Mouse (Mus musculus): ENCODE measurements around the gene Cdc42ep1.

Cdc42ep1 gene

DNA sequence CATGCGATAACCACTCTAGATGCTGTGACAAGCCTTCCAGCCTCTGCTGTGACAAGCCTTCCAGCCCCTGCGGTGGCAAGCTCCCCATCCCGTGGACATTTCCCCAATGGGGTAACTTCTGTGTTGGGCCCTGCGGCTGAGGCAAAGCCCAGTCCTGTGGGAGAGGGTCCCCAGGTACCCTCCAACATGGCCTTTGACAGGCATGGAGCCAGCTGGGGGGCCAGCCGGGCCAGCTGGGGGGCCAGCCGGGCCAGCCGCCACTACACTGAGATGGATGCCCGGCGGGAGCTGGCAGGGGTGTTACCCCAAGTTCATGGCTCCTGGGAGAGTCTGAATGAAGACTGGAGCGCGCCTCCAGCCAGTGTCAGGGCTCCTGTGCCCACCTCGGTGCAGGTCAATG, 7.1 kb downstream of the Cdc42ep1 start:
- DNase-seq (ENCODE audit: low spot score), result no peak

DNA sequence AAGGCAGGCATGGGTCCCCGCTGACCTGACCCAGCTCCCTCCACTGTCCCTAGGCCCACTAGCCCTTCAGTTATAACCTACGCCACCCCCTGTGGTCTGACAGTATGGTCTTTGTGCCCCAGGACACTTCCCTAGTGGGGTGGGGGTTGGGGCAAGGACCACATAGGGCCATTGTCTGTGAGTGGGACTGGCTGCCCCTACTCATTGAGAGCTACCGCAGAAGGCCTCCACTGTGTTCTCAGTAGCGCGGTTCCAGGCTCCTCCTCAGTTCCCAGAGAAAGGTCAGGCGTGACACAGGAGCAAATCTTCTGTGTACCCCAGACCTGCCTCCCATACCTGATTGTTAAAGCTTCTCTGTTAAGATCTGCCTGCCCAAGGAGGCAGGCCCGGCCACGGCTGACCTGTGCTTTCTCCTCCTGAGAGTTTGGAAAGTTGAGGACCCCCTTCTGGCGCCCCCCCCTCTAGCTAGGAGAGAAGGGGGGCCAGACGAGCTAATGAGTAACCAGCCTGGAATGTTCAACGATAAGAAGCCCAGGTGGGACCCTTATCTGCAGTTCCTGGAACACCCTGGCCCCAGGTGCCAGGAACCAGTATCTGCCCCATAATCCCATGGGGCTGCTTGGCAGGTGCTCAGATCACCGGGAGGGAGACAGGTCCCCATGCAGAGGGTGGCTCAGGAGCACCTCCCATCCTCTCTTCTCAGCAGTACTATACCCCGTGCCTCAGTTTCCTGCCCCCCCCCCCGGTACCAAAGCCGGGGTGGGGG, 7.8 kb downstream of the Cdc42ep1 start:
- DNase-seq (ENCODE audit: low spot score), result no peak

DNA sequence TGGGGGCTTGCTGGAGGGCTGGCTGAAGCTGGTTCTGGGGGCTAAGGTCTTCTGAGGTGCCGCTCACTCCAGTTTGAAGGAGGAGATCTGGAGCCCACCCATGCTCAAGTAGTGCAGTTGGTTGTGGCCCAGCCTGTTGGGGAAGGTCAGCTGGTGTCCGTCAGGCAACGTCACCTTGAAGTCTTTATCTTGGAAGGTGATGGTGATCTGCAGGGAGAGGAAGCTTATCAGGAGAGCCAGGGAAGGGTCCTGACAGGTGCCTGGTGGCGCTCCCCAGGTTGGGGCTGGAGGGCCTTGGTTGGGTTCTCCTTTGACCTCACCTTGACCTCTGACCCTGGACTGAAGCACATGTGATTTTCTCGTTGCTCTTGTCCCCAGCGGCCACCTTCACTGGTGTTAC, 8.5 kb downstream of the Cdc42ep1 start:
- DNase-seq (ENCODE audit: low spot score), result no peak

DNA sequence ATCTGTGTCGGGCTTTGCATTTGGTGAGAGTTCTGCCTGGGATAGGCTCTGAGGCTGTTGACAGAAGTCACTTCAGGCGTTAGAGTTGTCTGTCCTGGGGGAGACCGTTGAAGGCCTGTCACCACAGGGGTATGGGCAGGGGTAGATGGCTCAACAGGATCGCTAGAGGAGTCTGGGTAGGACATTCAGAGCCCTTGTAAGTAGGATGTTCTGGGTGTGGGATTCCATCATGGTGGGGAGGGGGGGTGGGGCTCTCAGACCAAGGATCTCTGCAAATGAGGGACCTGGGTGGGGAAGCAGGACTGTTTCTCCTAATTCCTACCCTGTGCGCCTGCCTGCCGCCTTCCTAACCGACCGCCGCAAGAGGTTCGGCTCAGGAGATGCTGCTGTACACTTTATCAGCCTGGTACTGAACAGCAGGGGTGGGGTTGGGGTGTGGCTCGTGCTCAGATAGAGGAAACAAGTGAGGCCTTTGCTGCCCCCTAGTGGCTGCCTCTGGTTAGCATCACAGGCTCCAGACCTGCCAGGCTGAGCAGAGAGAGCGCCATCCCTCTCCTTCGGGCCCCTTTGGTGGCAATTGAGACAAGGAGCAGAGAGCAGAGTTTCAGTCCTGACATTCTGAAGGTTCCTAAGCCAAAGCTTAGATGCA, 9.2 kb downstream of the Cdc42ep1 start:
- DNase-seq (ENCODE audit: low spot score), result peak; percentile 87

DNA sequence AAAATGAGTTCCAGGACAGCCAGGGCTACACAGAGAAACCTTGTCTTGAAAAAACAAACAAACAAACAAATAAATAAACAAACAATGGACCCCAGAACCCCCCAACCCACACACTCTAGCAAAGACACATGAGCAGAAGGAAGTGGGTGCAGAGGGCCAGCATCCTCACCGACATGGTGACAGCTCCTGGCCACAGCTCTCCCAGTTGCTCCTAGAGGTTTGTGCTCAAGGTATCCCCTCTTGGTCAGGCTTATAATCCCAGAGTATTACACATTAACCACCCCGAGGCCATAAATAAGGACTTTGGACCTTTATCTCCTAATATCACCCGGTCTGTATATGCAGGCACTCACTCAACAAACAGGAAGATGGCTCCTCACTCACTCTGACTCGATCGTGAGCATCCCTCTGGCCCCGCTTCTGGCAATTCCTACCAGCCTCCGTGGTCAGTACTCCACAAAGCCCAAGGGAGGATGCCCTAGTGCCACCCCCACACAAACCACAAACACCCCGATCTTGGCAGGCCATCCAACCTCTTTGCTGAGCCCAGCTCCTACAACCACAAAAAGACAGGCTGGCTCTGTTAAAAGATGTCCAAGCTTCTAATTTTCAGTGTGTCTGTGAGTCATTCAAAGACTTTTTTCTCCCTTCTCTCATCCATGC, 13.0 kb downstream of the Cdc42ep1 start, which contains the start of gene Lgals2:
Lgals2 (minus strand) TSS at position 227 of the 663 bp plus-strand sequence.
- no peak for DNase-seq (ENCODE audit: low spot score)

DNA sequence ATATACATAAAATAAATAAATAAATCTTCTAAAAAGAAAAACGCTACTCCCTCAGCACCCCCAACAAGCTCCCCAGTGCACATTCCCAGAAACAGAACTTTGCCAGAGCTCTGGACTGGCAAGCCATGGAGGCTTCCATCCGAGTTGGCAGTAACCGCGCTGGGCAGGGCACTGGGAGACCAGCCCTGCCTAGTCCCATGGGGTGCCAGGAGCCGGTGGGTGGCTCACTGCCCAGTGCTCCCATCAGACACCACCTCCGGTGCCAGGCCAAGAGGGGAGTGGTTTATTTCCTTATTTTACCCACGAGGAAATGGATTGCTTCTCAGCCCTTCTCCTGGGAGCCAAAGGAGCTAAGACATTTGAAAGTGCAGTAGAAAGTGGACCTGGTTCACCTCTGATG, 14.6 kb downstream of the Cdc42ep1 start:
- DNase-seq (ENCODE audit: low spot score), result no peak

DNA sequence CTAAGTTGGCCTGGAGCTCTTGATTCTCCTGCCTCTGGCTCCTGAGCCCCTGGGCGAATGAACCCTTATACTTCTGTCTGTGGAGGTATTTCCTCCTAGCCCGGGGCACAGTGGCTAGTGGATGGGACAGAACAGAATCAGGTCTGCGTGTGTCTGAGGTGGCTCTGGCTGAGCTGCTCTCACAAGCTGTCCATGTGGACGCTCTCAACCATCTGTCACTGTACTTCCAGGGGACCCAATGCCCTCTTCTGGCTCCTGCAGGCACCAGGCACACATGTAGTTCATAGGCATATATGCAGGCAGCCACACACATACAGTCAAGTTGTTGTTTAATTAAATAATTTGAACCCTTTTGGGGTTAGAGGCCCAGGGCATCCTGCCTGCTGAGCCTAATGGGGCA, 16.9 kb downstream of the Cdc42ep1 start:
- no peak for DNase-seq (ENCODE audit: low spot score)

DNA sequence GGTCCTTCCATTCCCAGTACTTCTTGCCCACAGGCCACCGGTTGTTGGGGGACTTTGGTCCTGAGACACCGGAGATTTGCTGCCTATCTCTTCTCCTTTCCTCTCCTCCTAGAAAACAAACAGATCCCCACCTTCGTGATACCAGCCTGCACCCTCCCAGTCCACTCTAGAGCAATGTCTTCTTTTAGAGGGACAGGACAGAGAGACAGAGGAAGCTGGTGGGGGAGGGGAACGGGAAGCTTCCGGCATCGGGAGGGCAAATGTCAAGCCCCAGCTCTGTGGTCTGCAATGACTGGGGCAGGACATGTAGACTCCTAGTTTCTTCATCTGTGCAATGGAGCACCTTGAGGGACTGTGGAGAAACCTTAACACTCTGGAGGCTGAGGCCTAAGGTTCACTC, 17.3 kb downstream of the Cdc42ep1 start:
- no peak for DNase-seq (ENCODE audit: low spot score)

DNA sequence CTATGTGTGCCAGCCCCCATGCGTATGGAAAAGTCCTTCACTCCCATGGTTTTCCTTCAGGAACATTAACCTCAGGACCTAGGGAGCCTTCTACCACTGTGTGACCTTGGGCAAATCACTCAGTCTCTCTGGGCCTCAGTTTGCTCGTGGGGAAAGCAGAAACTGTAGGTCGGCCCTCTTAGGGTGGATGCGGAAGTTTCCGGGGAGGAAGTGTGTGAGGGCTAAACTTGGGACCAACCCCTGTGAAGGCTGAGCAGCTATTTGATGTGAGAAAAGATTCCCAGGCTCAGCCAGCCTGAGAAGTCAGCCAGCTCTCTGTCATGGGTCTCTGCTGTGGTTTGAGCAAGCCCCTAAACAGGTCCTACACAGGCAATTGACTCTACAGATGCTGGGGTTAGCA, 19.9 kb downstream of the Cdc42ep1 start:
- DNase-seq (ENCODE audit: low spot score), result no peak

DNA sequence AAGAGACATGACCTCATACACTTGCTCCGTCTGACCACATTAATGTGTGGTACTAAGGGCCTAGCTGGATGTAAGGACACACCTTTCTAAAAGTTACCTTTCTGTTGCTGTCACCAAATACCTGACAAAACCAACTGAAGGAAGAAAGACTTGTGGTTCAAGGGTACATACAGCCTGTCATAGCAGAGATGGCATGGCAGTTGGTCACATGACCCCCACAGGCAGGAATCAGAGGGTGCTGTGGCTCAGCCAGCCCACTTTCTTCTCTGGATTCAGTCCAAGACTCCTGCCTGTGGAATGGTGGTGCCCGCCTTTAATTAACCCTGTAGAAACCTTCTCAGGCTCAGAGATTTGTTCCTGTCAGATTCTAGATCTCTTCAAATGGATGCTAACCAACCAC, 20.7 kb downstream of the Cdc42ep1 start:
- DNase-seq (ENCODE audit: low spot score), result no peak

DNA sequence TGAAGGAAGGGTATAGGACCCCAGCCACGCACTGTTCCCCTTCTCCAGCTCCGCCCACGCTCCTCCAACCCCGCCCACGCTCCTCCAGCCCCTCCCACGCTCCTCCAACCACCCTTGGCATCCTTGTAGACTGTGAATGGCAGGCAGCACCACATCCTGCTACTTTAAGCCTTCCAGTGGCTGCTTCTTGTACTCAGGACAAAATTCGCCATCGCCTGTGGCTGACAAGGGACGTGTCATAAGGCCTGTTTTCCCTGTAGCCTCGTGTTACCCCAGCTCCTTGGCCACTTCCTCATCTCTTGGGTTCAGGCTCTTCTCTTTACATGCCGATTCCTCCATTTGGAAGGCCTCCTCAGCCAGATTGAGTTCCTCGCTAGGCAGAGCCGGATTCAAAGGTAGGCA, 21.4 kb downstream of the Cdc42ep1 start:
- no peak for DNase-seq (ENCODE audit: low spot score)

DNA sequence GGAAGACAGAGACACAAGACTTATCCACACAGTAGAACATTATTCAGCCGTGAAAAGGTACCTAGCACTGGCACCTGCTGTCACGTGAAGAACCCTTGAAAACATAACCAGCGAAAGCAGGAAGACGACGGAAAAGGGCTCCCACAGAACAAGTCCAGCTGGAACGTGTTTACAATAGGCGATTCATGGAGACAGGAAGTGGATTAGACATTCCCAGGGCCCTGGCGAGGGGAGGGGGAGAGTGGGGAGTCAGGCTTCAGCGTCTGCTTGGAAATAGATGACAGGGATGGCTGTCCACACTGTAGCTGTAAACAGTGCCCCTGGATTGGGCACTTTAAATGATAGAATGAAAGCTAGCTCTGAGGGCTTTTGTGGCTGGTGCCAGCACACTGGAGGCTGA, 26.0 kb downstream of the Cdc42ep1 start:
- no peak for DNase-seq (ENCODE audit: low spot score)

DNA sequence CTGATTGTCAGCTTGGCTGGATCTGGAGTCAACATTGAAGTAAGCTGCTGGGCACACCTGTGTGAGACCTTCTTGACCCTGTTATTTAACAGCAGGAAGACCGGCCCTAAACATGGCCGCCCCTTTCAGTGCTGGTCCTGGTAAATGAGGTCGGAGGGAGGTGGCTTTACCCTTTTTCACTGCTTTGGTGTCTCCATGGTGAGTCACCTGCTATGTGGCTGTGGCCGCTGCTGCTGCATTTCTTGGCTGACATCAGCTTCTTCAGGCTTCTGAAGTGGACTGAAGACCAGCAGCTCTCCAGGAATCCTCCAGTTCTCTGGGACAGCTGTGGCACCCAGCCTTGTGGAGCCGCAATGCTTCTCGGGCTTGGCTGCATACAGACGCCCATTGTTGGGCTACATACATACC, 26.4 kb downstream of the Cdc42ep1 start:
- DNase-seq (ENCODE audit: low spot score), result no peak

DNA sequence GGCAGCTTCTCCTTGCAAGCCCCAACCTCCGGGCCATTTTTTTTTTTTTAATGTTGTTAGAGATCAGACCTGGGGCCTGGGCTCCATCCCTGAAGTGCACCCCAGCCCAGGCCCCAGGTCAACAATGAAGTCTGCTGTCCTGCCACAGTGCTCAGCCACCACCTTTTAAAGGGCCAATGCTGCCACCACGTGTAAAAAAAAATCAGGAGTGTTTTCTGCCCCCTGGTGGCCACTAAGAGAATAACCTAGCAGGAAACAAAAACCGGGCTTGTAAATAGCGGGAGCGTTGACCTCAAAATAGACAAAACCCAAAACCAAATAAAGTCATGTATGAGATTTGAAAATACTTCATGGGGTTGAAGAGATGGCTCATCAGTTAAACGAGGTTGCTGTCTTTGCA, 27.4 kb downstream of the Cdc42ep1 start:
- peak; percentile 56 for DNase-seq (ENCODE audit: low spot score)

DNA sequence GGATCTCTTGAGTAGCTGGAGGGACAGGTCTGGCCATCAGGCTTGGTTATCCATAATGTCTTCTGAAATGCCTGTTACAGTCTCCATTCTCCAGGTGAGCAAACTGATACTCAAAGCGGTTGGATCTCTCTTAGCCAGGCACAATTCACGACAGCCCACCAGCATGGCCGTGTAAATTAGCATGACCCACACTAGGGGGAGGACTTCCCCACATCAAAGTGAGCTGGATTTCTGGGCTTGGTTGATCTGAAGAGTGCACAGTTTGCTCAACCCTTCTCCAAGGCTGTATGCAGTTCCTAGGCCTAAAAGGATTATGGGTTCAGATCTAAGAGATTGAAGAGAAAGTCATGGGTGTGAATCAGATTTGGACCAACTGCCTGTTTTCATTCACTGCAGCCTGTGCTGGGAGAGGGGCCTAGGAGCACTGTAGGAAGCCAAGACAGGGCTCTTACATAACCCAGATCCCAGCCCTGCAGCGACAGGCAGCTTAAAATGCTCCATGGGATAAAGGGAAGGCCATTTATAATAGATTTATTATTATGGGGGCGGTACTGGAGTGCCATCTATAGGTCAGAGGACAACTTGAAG, 29.7 kb downstream of the Cdc42ep1 start:
- DNase-seq (ENCODE audit: low spot score), result no peak

DNA sequence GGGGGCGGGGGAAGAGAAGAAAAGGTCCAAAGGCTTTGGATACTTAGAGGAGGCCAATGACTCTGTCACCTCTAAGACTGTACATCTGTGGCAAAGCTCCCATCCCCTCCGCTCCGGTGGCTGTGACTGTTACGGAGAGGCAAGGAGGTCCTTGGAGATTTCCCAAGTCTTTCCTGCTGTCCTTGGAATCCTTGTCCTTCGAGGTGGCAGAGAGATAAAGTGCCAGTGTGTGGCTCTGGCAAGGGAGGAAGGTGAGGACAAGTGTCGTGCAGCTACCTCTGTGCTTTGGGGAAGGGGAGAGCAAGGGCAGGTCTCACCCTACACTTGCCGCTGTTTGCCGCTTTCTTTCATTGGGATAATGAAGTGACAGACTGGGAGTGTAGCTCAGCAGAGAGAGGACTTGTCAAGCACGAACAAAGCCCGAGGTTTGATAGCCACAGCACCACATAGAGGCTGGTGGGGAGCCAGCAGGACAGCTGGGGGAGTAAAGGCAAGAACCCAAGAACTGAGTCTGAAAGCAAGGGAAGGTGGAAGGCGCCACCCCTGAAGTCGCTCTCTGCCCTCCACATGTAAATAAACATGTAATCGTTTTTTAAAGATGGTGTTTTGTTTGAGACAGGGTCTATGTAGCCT, 31.5 kb downstream of the Cdc42ep1 start:
- no peak for DNase-seq (ENCODE audit: low spot score)

DNA sequence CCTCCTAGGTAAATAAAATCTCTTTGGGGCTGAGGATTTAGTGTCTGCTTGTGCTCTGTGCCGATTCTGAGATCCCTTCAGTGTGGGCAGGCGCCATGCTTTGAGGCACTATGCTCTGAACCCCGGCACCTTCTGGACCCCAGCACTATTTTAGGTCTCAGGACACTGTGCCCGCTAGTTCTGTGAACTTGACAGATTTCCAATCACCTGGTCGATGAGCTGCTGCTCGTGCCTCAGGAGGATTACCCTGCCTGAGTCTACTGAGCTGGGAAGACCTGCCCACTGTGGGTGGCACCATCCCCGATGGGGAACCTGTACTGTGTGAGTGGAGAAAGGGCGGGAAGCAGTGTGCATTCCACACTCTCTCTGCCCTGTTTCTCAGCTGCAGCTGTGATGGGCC, 32.6 kb downstream of the Cdc42ep1 start:
- no peak for DNase-seq (ENCODE audit: low spot score)

DNA sequence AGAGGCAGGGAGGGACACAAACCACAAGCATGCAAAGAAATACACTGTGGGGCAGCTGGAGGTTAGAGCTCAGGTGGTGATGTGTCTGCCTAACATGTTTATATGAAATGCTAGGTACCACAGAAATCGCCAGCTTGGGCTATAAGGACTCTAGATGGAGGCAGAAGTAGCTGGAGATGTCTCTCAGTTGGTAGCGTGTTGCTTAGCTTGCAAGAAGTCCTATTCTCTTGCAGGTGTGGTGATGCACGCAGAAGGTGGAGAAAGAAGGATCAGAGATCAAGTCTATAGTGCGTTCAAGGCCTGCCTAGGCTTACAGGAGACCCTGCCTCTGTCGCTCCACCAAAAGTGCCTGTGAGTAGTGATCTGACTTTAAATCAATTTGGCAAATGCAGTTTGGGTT, 33.1 kb downstream of the Cdc42ep1 start:
- no peak for DNase-seq (ENCODE audit: low spot score)

DNA sequence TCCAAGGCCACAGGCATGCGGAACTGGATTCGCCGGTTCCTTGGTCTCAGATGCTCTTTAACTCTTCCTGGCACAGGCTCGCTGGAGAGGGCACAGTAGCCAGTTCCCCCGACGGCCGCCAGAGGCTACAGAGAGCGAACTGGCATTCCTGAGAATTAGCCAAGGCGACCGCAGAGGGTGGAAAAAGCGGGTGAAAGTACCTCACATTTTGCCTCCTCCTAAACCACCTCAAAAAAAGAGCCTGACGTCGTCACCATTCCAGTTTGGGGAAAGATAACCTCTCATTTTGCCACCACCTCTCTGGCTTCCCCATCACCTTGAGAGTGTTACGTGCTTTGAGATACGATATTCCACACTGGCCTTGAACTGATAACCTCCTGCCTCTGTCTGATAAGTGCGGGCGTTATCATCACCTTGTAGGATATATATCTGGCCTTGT, 33.9 kb downstream of the Cdc42ep1 start:
- peak; percentile 48 for DNase-seq (ENCODE audit: low spot score)

DNA sequence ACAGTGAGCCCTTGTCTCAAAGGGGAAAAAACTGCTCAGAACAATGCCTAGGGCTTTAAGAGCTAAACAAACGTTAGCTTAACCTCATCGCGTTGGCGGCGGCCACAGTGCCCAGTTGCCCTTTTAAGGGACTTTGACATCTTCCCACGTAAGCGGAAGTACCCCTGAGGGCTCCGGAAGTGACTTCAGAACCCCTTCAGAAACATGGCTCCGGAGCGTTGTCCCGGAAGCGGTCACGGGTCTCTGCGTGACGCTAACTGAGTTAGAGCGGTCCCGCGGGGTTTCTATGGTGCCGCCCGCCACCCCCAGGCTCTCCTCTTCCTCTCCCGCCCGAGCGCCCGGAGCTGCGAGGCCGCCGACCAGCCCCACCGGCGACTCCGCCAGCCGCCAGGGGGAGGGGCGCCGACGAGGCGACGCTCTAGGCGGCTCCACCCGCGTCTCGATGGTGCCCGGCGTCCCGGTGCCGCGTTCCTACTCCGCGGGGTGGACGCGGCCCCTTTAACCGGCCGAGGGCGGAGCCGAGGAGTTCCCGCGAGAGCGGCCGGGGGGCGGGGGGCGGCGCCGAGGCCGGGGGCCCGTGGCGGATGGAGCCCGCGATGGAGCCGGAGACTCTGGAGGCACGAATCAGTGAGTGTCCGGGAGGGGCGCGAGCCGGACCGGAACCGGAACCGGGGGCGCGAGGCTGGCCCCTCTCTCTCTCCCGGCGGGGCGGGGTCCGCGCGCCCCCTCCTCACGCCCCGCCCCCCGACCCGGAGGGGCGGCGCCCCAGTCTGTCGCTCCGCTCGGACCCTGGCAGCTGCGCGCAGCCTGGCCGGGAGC, 34.8 kb downstream of the Cdc42ep1 start, which contains the start of gene Gga1:
Gga1 (plus strand) TSS at position 200 of the 819 bp plus-strand sequence.
- DNase-seq (ENCODE audit: low spot score), result peak; percentile 97

DNA sequence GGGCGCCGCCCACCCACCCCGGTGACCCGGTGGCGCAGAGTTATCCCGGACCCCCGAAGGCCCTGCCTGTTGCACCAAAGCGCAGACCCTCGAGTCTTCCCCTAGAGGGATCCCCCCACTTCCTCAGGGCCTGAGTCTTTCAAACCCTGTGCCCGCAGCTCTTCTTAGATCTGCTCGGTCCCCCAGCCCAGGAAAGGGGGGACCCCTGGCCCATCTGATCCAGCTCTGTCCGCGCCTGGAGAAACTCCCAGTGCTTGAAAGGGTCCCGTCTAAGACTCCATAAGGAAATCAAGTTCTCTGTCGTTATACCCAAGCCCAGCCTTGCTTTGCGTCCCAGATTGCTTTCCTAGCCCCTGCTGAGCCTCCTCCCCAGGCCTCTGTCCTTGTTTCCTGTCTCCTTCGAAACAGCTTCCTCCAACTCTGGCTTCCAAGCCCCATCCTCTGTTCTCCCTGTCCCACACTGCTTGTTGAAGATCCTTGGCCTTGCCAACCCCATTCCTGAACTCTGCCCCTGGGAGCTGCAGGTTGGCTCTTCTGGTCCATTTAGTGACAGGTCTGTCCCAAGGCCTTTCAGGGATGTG, 35.5 kb downstream of the Cdc42ep1 start:
- no peak for DNase-seq (ENCODE audit: low spot score)
